In the genomic region with DNA sequence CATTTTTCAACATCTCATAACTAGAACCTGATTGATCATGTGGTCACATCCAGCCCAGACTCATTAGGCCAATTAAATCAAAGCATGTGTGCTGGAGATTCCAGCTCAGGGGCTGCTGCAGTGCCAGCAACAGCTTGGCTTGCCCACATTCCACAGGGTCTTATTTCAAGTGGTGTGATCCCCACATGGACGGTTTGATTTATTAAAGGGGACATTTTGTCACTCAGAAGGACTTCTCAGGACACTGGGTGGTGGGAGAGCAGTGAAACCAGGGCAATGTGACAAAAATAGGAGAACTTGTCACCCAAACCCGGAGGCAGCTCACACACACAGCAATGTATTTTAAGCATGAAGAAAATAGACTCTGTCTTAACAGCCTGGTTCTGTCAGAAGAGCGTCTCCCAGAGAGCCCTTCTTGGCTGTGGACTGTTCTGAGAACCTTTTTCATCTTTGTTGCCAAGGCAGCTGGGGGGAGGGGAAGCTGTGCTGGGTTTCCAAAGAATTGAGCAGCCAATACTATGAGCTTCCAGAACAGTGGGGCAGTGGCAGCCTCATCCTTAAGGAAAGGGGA, we compare ENCODE assay signal across 8 mouse cellular contexts.
DNase-seq lines count a peak whose midpoint lies in the region; ATAC-seq lines count a peak whose summit lies in the region.

No protein-coding gene starts in this region.

- no peaks in the 10 kb centered on the region for H3K27me3 ChIP-seq in embryonic facial prominence, embryonic 12.5 days
- H3K27me3 ChIP-seq in intestine, embryonic 16.5 days (replicated peaks; ENCODE audit: control insufficient read depth, insufficient read depth, low read length): no peaks in the 10 kb centered on the region
- H3K27me3 ChIP-seq in midbrain, embryonic 15.5 days (replicated peaks): no peaks in the 10 kb centered on the region
- no peaks in the 10 kb centered on the region for H3K27me3 ChIP-seq in stomach, embryonic 16.5 days (ENCODE audit: control insufficient read depth, insufficient read depth, low read length)

- no peak overlapping the region for H3K4me2 ChIP-seq in embryonic facial prominence, embryonic 12.5 days (replicated peaks)
- no peak overlapping the region for H3K4me2 ChIP-seq in intestine, embryonic 16.5 days (ENCODE audit: low read depth, low read length)
- no peak overlapping the region for H3K4me2 ChIP-seq in midbrain, embryonic 15.5 days
- H3K4me2 ChIP-seq in stomach, embryonic 16.5 days (ENCODE audit: low read depth, low read length): peak overlapping the region; percentile 17; the same call in 1 of the 2 replicates

- peak; percentile 86 for ATAC-seq in embryonic facial prominence, embryonic 12.5 days (ENCODE audit: insufficient number of reproducible peaks, insufficient read depth, low FRiP score, low TSS enrichment)
- ATAC-seq in intestine, embryonic 16.5 days: peak; percentile 58; the same call in 1 of the 2 replicates
- ATAC-seq in midbrain, embryonic 15.5 days (replicated peaks): peak; percentile 91
- ATAC-seq in stomach, embryonic 16.5 days (ENCODE audit: insufficient read depth, low FRiP score): peak; percentile 62; the same call in 1 of the 2 replicates
- no peak for ATAC-seq in megakaryocyte, adult 5-6 weeks (ENCODE audit: poor library complexity, severe bottlenecking)

- H3K9ac ChIP-seq in embryonic facial prominence, embryonic 12.5 days: no peak overlapping the region
- H3K9ac ChIP-seq in intestine, embryonic 16.5 days (ENCODE audit: low read depth, low read length): no peak overlapping the region
- no peak overlapping the region for H3K9ac ChIP-seq in midbrain, embryonic 15.5 days
- no peak overlapping the region for H3K9ac ChIP-seq in stomach, embryonic 16.5 days (ENCODE audit: low read length)

- peak overlapping the region; percentile 82 for H3K27ac ChIP-seq in embryonic facial prominence, embryonic 12.5 days
- H3K27ac ChIP-seq in intestine, embryonic 16.5 days (ENCODE audit: low read length): no peak overlapping the region; the same call in 1 of the 2 replicates
- peak overlapping the region; percentile 76 for H3K27ac ChIP-seq in midbrain, embryonic 15.5 days
- H3K27ac ChIP-seq in stomach, embryonic 16.5 days (ENCODE audit: low read length): peak overlapping the region; percentile 44; the same call in 1 of the 2 replicates

- no peaks in the 10 kb centered on the region for H3K9me3 ChIP-seq in embryonic facial prominence, embryonic 12.5 days
- no peaks in the 10 kb centered on the region for H3K9me3 ChIP-seq in intestine, embryonic 16.5 days (ENCODE audit: control insufficient read depth, low read length)
- no peaks in the 10 kb centered on the region for H3K9me3 ChIP-seq in midbrain, embryonic 15.5 days
- H3K9me3 ChIP-seq in stomach, embryonic 16.5 days (replicated peaks; ENCODE audit: control insufficient read depth, low read length): no peaks in the 10 kb centered on the region

- WGBS in embryonic facial prominence, embryonic 12.5 days: 7% methylated on average over 3 of the region's 3 CpGs
- 32% methylated on average over 3 of the region's 3 CpGs for WGBS in intestine, embryonic 16.5 days
- WGBS in midbrain, embryonic 15.5 days: 4% methylated on average over 3 of the region's 3 CpGs
- WGBS in stomach, embryonic 16.5 days: 23% methylated on average over 3 of the region's 3 CpGs

- DNase-seq in adrenal gland, postnatal 14 days: peak; percentile 78
- DNase-seq in heart, adult 11 months: peak; percentile 97
- DNase-seq in left cerebral cortex, adult 9 months (ENCODE audit: low spot score in 2 of 2): peak; percentile 76 to 88

- H3K4me3 ChIP-seq in embryonic facial prominence, embryonic 12.5 days: no peak overlapping the region
- no peak overlapping the region for H3K4me3 ChIP-seq in intestine, embryonic 16.5 days (ENCODE audit: low read length)
- H3K4me3 ChIP-seq in midbrain, embryonic 15.5 days: no peak overlapping the region
- H3K4me3 ChIP-seq in stomach, embryonic 16.5 days (replicated peaks; ENCODE audit: low read length): no peak overlapping the region

- peaks cover 13% of the 10 kb centered on the region for H3K4me1 ChIP-seq in embryonic facial prominence, embryonic 12.5 days
- peaks cover 7% of the 10 kb centered on the region for H3K4me1 ChIP-seq in intestine, embryonic 16.5 days (ENCODE audit: control insufficient read depth, insufficient read depth, low read length)
- peaks cover 16% of the 10 kb centered on the region for H3K4me1 ChIP-seq in midbrain, embryonic 15.5 days
- peaks cover 16% of the 10 kb centered on the region; the same call in 1 of the 2 replicates for H3K4me1 ChIP-seq in stomach, embryonic 16.5 days (ENCODE audit: control insufficient read depth, insufficient read depth, low read length)

- no peaks in the 10 kb centered on the region for H3K36me3 ChIP-seq in embryonic facial prominence, embryonic 12.5 days
- H3K36me3 ChIP-seq in intestine, embryonic 16.5 days (ENCODE audit: control insufficient read depth, insufficient read depth, low read length): no peaks in the 10 kb centered on the region
- H3K36me3 ChIP-seq in midbrain, embryonic 15.5 days (replicated peaks): no peaks in the 10 kb centered on the region
- no peaks in the 10 kb centered on the region for H3K36me3 ChIP-seq in stomach, embryonic 16.5 days (ENCODE audit: control insufficient read depth, insufficient read depth, low read length)
